Mouse (Mus musculus): ENCODE data around the gene Pkn3. TPM values are rescaled to one million over a fixed set of nuclear protein-coding genes. Genes with fewer than 3 reads are reported as not detected.
"Not testable (repeated sequence)": the region's sequence is repeated elsewhere in the genome, so short reads cannot be mapped to it uniquely, and the experiment has no call there.

The Pkn3 gene
- polyA plus RNA-seq, 1 experiment, result 17.2 TPM

DNA sequence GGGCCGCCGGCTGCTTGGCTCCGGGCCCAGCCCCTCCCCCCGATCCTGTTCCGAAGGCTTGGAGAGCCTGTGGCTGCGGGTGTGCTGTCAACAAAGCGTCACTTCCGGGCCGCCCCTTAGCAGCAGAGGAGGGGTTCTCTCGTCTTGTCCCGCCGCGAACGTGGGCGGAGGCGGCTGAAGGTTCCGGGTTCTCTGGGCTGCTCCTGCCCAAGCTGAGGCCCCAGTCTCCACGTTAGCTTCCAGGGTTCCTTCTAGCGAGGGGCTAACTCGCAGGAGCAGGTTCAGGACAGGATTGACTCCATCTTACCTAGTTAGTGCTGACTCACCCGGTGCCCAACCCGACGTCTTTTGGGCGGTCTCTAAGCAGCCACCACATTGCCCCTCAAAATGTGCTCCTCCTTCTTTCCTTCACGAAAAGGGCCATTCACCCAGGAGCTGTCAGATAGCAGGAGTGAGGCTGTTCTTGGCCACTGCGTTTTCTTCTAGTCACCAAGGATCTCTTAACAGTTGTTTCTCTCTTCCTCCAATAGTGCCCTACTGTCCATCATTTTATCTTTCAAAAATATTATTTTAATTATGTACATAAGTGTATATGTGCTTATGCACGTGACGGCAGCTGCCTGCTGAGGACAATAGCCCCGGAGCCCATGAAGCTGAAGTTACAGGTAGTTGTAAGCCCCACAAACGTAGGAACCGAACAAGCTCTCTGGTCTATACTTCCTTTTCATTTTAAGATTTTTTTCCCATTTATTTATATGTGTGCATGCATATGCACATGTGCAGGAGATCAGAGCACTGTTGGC is 47.2 kb downstream of the Pkn3 start, which contains the start of gene Zer1:
Gene Zer1, minus strand, starts transcription at position 114 of the 803 bp plus-strand sequence.
- TF ChIP-seq POLR2A (IDR thresholded peaks at IDR 0.05; ENCODE audit: insufficient read depth, low read length), result peak; percentile 26
- no peak for TF ChIP-seq CTCF (IDR thresholded peaks at IDR 0.05; ENCODE audit: low read depth, low read length)
- TF ChIP-seq EP300 (IDR thresholded peaks at IDR 0.05; ENCODE audit: insufficient read depth, low read depth, low read length), result peak; percentile 85; the same call in 1 of the 2 replicates

DNA sequence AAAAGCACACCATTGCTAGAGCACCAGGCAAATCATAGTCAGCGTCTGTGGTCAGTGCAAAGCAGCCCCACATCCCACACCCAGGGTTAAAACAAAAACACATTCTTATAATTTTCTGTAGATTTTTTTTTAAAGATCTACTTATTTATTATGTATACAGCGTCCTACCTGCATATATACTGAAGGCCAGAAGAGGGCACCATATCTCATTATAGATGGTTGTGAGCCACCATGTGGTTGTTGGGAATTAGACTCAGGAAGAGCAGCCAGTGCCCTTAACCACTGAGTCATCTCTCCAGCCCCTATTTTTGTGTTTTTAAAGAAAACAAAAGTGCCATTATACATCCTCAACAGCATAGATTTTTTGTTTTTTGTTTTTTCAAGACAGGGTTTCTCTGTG is 51.3 kb downstream of the Pkn3 start:
- Histone ChIP-seq H3K9me3 (replicated peaks; ENCODE audit: control insufficient read depth, insufficient read depth, low read length, poor library complexity, severe bottlenecking) (no peaks in the 10 kb centered on the region), H3K9ac (ENCODE audit: low read depth, poor library complexity, severe bottlenecking) (no peak overlapping the region), H3K4me3 (ENCODE audit: low read depth, low read length) (no peak overlapping the region), H3K27me3 (ENCODE audit: control insufficient read depth, insufficient read depth, low read length, poor library complexity, severe bottlenecking) (no peaks in the 10 kb centered on the region), H3K4me1 (ENCODE audit: control insufficient read depth, insufficient read depth, low read length) (no peaks in the 10 kb centered on the region), H3K27ac (ENCODE audit: insufficient read depth, low read length) (0 out of 2 replicates have a peak overlapping the region, but pooled peaks have one; percentile 55), H3K36me3 (ENCODE audit: control insufficient read depth, insufficient read depth, low read length, poor library complexity, severe bottlenecking) (no peaks in the 10 kb centered on the region)
- TF ChIP-seq EP300 (IDR thresholded peaks at IDR 0.05; ENCODE audit: insufficient read depth, low read depth, low read length) (no peak), POLR2A (IDR thresholded peaks at IDR 0.05; ENCODE audit: insufficient read depth, low read length) (no peak), CTCF (IDR thresholded peaks at IDR 0.05; ENCODE audit: low read depth, low read length) (no peak)

More for the DNA sequence above, 47.2 kb downstream of the Pkn3 start, which contains the start of gene Zer1:
- Histone ChIP-seq H3K9me3 (replicated peaks; ENCODE audit: control insufficient read depth, insufficient read depth, low read length, poor library complexity, severe bottlenecking) (no peaks in the 10 kb centered on the region), H3K4me3 (ENCODE audit: low read depth, low read length) (peak within 1 kb of the TSS; percentile 94), H3K27me3 (ENCODE audit: control insufficient read depth, insufficient read depth, low read length, poor library complexity, severe bottlenecking) (no peaks in the 10 kb centered on the region), H3K9ac (ENCODE audit: low read depth, poor library complexity, severe bottlenecking) (peak within 1 kb of the TSS; percentile 72), H3K36me3 (ENCODE audit: control insufficient read depth, insufficient read depth, low read length, poor library complexity, severe bottlenecking) (no peaks in the 10 kb centered on the region), H3K27ac (ENCODE audit: insufficient read depth, low read length) (peak within 1 kb of the TSS; percentile 84), H3K4me1 (ENCODE audit: control insufficient read depth, insufficient read depth, low read length) (peaks cover 2% of the 10 kb centered on the region)

DNA sequence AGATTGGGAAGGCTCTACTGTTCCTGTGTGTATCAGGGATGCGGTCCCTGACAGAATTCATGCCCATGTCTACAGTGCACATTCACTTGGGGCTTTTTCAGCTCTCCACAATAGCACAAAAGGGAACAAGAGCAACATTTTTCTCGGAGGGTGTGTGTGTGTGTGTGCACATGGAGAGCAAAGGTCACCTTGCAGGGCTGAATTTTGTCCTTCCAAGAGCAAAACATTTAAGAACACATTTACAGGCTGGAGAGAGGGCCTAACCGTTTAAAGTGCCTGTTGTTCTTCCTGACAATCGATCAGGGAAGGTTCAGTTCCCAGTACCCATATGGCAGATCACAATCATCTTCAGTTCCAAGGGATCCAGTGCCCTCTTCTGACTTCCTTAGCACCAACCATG is 52.7 kb downstream of the Pkn3 start:
- peak overlapping the region; percentile 96 for H3K27ac ChIP-seq (ENCODE audit: insufficient read depth, low read length)
- no peak for TF ChIP-seq CTCF (IDR thresholded peaks at IDR 0.05; ENCODE audit: low read depth, low read length)
- TF ChIP-seq POLR2A (IDR thresholded peaks at IDR 0.05; ENCODE audit: insufficient read depth, low read length), result no peak
- no peak for TF ChIP-seq EP300 (IDR thresholded peaks at IDR 0.05; ENCODE audit: insufficient read depth, low read depth, low read length)
- H3K36me3 ChIP-seq (ENCODE audit: control insufficient read depth, insufficient read depth, low read length, poor library complexity, severe bottlenecking), result no peaks in the 10 kb centered on the region
- no peaks in the 10 kb centered on the region for H3K27me3 ChIP-seq (ENCODE audit: control insufficient read depth, insufficient read depth, low read length, poor library complexity, severe bottlenecking)
- no peak overlapping the region for H3K9ac ChIP-seq (ENCODE audit: low read depth, poor library complexity, severe bottlenecking)
- H3K4me1 ChIP-seq (ENCODE audit: control insufficient read depth, insufficient read depth, low read length), result no peaks in the 10 kb centered on the region
- no peaks in the 10 kb centered on the region for H3K9me3 ChIP-seq (replicated peaks; ENCODE audit: control insufficient read depth, insufficient read depth, low read length, poor library complexity, severe bottlenecking)
- no peak overlapping the region for H3K4me3 ChIP-seq (ENCODE audit: low read depth, low read length)

DNA sequence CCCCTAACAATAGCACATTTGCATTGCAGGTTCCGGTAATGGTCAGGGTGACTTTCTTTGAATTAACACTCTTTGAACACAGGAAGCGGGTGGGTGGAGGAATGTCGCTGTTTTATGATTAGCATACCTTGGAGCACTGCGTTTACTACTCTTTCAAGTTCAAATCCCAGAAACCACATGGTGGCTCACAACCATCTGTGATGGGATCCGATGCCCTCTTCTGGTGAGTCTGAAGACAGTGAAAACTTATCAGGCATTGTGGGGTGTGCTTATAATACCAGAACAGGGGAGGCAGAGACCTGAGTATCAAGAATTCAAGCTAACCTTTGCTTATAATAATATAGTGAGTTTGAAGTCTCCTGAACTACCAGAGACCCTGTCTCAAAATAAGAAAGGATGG is 53.8 kb downstream of the Pkn3 start:
- not testable (repeated sequence) for H3K4me1 ChIP-seq (ENCODE audit: control insufficient read depth, insufficient read depth, low read length); H3K36me3 ChIP-seq (ENCODE audit: control insufficient read depth, insufficient read depth, low read length, poor library complexity, severe bottlenecking); H3K27me3 ChIP-seq (ENCODE audit: control insufficient read depth, insufficient read depth, low read length, poor library complexity, severe bottlenecking); H3K4me3 ChIP-seq (ENCODE audit: low read depth, low read length); H3K9me3 ChIP-seq (replicated peaks; ENCODE audit: control insufficient read depth, insufficient read depth, low read length, poor library complexity, severe bottlenecking)
- peak overlapping the region; percentile 1; the same call in 1 of the 2 replicates for H3K9ac ChIP-seq (ENCODE audit: low read depth, poor library complexity, severe bottlenecking)
- peak overlapping the region; percentile 90 for H3K27ac ChIP-seq (ENCODE audit: insufficient read depth, low read length)

DNA sequence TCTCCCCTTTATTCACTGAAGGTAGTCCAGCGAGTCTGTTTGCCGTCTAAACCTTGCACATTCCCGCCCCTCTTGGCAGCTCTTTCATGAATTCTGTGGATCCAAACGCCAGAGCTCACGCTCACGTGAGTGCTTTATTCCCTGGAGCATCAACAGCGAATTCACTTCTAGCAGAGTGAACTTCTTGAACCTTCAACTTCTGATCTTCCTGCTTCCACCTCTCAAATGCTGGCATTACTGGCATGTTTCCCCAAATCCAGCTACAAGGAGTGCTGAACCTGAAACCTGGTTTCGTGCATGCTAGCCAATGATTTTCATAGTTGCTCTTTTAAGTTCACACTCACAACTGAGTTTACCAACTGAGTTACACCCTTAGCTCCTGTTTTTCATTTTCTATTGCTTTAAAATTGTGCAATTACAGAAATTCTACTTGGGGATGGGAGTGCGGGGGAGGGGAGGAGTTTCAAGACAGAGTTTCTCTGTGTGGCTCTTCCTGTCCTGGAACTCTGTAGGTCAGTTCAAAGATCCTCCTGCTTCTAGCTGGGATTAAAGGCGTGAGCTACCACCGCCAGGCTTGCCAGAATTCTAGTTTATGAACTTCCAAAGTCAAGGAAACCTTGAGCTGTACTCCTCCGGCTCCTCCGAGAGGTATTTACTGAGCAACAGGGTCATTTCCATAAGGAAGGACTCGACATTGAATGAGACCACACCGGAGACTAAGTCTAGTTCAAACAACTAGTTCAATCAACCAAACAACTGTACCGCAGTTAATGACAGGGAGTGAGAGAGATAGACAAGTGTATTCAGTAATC is 55.5 kb downstream of the Pkn3 start:
- Histone ChIP-seq H3K9ac (ENCODE audit: low read depth, poor library complexity, severe bottlenecking) (peak overlapping the region; percentile 87), H3K36me3 (ENCODE audit: control insufficient read depth, insufficient read depth, low read length, poor library complexity, severe bottlenecking) (peaks cover 23% of the 10 kb centered on the region), H3K4me1 (ENCODE audit: control insufficient read depth, insufficient read depth, low read length) (peaks cover 6% of the 10 kb centered on the region), H3K9me3 (replicated peaks; ENCODE audit: control insufficient read depth, insufficient read depth, low read length, poor library complexity, severe bottlenecking) (no peaks in the 10 kb centered on the region), H3K27me3 (ENCODE audit: control insufficient read depth, insufficient read depth, low read length, poor library complexity, severe bottlenecking) (no peaks in the 10 kb centered on the region), H3K4me3 (ENCODE audit: low read depth, low read length) (peak overlapping the region; percentile 60), H3K27ac (ENCODE audit: insufficient read depth, low read length) (peak overlapping the region; percentile 96)
- no peak for TF ChIP-seq EP300 (IDR thresholded peaks at IDR 0.05; ENCODE audit: insufficient read depth, low read depth, low read length)
- TF ChIP-seq CTCF (IDR thresholded peaks at IDR 0.05; ENCODE audit: low read depth, low read length), result no peak
- TF ChIP-seq POLR2A (IDR thresholded peaks at IDR 0.05; ENCODE audit: insufficient read depth, low read length), result no peak
